Mouse (Mus musculus): ENCODE data around the gene Ankrd23.

Gene Ankrd23

GRCm38 (mm10) chr1:36563632-36564031 lies 26.9 kb upstream of the Ankrd23 start:
- no peak for ATAC-seq (ENCODE audit: low TSS enrichment)

- ATAC-seq (ENCODE audit: low TSS enrichment): no peak
Observed at GRCm38 (mm10) chr1:36563197-36563596, 26.5 kb upstream of the Ankrd23 start.

GRCm38 (mm10) chr1:36562388-36562787 lies 25.7 kb upstream of the Ankrd23 start:
- no peak for ATAC-seq (ENCODE audit: low TSS enrichment)

- ATAC-seq (ENCODE audit: low TSS enrichment): no peak
Observed at GRCm38 (mm10) chr1:36560903-36561302, 24.2 kb upstream of the Ankrd23 start.

GRCm38 (mm10) chr1:36559888-36560287 lies 23.2 kb upstream of the Ankrd23 start:
- ATAC-seq (ENCODE audit: low TSS enrichment): no peak

GRCm38 (mm10) chr1:36559256-36559655 lies 22.6 kb upstream of the Ankrd23 start:
- ATAC-seq (ENCODE audit: low TSS enrichment): no peak

DNA sequence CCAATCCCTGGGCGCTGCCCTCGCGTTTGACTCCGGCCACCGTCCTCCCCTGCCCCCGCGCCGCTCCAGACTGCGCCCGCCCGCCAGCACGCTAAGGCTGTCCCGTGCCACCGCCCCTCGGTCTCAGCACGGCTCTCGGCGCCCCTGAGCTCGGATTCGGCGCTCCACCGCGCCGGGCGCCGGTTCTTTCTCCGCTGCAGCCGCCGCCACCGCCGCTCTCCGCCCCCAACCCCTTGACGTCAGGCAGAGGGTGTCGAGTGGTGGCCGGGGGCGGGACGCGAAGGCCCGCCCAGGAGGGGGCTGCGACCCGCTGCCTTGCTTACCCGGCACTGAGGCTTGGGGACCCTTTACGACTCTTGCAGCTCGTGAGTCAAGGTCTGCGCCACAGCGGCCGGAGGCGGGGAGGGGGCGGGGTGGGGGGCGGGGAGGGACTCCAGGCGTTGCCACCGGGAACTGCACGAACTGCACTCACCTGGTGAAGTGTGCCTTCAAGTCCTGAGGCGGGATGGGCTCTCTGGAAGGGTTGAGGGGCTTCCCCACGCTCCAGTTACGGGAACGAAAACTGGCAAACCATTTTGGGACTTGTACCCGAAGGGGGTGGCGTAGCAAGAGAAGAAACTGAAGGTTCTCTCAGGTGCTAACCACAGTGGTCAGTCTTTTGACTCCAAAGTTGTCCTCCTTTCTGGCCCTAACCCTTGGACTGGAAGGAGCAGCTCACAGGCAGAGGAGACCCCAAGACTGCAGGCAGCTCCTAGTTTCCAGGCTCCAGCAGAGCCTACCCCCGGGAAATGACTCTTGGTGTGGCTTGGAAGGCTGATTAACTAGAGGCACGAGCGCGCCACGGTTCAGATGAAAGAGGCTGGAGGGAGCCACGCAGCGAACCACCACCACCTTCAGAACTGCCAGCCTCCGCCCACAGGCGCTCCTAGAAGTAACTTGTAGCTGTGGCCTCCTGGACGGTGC lies 21.6 kb upstream of the Ankrd23 start, which contains the start of gene Sema4c:
TSS of gene Sema4c (minus strand) at position 319 of the 963 bp plus-strand sequence.
- peak; percentile 41 for ATAC-seq (ENCODE audit: low TSS enrichment)

- peak; percentile 46 for ATAC-seq (ENCODE audit: low TSS enrichment)
Observed at GRCm38 (mm10) chr1:36557457-36558011, 20.9 kb upstream of the Ankrd23 start.

DNA sequence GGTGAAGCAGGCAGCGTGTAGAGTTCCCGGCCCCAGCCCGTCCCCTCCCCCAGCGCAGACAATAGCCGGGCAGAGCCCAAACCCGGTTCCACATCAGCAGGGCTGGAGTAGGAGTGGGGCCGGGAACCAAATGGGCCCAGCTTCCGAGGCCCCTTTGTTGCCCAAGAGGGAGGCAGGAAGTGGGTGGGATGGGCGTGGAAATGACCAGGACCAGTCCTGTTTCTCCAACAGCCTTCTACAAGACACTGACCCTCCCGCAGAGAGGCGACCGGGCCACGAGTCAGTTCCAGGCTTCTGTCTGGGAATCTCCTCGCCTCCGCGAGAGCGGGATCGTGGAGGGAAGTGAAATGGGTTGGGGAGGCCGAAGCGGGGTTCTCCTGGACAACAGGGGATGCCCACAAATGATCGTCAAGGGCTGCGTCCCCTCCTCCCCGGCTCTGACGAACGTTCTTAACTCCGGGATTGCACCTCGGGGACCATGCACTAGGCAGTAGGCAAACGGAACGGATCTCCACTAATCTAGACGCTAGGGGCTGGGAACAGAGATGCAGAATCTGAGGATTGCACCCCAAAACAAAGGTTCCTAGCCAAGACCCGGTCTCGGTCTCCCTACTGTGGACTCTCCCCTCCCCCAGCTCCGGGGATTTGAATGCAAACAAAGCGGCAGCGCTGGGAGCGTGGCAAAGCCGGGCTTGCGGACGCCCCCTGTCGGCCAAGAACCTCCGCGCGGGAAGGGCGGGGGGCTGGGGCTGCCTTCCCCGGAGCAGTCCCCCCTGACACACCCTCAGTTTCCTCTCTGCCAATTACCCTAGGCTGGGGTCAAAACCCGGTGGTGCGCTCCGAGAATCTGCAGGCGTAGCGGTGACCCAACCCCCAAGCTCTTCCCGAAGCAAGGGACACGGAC lies 20.1 kb upstream of the Ankrd23 start:
- peak; percentile 62 for ATAC-seq (ENCODE audit: low TSS enrichment)

DNA sequence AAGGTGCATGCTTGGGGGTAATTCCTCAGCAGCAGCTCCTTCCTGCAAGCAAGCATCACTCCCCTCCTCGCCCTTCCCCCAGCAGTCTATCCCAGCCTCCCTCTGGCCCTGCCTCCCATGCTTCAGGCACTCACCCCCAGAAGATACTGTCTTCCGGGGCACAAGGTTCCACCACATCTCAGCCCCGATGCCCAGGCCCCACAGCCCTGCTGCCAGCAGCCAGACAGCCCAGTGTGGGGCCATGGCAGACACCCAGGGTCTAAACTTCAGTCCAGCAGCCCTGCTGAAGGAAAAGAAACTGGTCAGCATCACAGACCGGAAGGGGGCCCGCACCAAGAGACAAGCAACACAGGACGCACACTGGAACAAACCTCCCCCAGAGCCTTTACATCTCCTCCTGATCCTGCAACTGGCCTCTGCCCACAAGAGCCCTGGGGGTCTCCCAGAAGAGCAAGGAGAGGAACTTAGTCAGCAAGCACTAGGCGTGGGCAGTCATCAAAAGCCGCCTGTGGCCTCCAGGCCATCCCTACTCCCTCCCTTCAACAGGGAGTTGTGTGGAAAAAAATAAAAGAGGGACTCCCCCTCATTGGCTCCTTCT lies 19.2 kb upstream of the Ankrd23 start:
- no peak for ATAC-seq (ENCODE audit: low TSS enrichment)

DNA sequence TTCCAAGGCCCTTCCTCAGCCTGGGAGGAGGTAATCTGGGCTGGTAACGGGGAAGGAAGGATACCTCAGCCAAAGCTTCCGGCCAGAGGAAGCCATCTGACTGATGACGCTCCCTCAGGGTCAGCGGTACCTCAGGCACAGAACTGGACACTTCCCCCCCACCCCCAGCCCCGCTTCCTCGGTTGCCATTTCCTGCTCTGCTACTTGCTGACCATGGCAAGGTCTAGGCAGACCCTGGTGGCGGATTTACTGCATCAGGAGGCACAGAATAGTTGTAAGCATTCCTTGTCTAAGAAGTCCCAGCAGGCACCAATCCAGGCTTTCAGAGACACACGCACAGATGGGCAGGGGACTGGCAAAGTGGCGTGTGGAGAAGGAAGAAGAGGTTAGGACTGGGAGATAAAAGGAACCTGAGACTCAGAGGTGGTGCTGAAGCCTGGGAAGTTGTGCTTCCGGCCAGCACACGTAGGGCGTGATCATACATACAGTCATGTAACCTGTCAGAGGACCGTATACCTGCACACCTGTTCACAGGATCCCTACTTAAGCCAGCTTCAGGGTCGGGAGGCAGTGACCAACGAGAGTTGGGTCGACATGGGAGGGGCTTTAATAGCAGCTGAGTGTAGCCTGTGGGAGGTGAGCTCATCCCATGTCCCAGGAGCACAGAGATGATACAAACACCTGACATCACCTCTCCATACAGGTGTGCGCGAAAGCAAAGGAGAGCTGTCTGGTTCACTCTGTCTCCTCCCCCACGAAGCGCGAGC lies 18.1 kb upstream of the Ankrd23 start:
- ATAC-seq (ENCODE audit: low TSS enrichment): no peak

- ATAC-seq (ENCODE audit: low TSS enrichment): no peak
Observed at GRCm38 (mm10) chr1:36552506-36552905, 15.8 kb upstream of the Ankrd23 start.

- ATAC-seq (ENCODE audit: low TSS enrichment): no peak
Observed at GRCm38 (mm10) chr1:36551904-36552303, 15.2 kb upstream of the Ankrd23 start.

DNA sequence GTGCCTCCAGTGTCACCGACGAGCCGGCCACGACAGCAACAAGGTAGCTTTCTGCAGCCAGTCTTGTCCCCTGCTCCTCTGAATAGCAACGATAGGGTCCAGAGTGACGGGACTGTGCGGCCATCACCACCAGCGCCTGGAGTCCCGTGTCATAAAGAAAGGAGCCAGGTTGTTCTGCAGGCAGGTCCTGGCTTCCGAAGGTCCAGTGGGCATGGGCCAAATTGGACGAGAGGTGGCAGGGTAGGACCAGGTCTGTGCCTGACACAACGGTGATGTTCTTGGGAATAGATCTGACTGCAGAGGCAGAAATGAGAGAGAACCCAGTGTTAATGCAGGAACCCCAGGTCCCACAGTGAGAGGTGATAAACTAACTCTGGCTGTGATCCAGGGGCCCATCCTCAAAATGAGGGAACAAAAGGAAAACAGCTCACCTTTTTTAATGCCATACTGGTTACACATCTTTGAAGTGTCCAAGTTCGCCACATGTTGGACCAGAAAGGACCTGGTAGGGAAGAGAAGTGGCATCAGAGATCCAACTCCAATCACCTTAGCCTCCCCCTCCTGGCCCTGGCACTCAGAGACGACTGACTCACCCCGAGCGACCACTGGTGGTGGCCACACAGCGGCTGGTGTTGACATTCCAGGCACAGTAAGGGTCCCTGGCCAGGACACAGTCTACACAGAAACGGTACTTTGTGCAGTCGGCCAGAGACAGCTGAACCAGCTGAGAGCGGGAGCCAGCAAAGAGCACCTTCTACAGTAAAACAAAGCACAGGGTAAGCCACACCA lies 13.6 kb upstream of the Ankrd23 start:
- ATAC-seq (ENCODE audit: low TSS enrichment): no peak

DNA sequence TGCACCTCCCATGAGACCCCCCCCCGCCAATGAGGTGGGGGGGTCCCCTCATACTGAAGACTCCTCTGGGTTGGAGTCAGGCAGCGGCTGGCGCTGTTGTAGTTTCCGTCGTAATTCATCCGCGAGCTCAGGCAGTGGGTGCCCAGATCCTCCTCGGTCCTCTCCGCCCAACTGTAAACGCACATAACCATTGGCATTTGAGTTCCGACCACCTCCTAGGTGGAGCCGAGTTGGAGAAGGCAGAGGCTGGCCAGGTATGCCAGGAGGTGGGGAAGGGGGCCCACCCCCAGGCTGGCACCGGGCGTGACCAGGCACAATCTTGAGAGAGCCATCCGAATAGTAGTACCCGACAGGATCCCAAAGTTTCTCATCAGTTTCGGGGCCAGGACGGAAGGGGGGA lies 12.8 kb upstream of the Ankrd23 start:
- ATAC-seq (ENCODE audit: low TSS enrichment): no peak

DNA sequence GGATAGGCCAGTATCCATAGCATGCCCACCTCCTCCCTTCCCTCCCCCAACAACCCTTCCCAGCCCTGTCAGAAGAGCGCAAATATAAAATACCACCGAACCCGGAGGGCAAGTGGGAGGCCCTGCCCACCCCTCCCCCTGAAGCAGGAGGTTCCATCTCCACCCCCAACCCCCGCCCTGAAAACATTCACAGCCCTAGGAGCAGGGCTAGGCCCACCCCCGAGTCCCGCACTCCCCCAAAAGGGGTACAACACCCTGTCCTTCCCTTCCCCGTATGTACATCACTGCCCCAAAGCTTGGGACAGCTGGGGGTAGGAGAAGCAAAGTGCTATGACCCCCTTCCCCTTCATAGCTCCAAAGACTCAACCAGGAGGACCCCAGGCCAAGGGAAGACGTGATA lies 12.1 kb upstream of the Ankrd23 start:
- ATAC-seq (ENCODE audit: low TSS enrichment): no peak

- ATAC-seq (ENCODE audit: low TSS enrichment): no peak
Observed at GRCm38 (mm10) chr1:36547981-36548598, 11.4 kb upstream of the Ankrd23 start.

DNA sequence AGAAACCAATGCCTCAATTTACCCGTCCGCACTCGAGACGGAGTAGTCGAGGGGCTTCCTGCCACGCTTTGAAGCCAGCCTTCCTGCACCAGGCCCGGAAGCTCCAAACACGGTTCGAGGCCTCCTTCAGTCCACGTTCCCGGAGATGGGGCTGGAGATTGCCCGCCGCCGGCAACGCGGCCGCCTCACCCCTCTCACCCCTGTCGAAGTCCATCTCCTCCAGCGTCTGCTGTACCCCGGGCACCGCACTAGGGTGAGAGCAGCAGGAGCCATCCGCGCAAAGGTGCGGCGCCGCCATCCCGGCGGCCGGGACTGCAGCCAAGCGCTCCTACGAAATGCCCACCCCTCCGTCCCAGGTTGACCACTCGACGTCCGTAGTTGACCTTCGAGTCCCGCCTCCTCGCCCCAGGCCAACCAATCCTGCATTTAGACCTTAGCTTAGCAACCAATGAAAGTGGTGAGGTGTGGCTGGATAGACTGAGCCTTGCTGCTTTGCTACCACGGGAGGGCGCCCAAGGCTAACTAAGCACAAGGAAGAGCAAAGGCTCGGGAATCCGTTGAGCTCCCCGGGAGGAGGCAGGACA lies 10.3 kb upstream of the Ankrd23 start, which contains the start of gene Ankrd39:
TSS of gene Ankrd39 (minus strand) at position 558 of the 584 bp plus-strand sequence.
- ATAC-seq (ENCODE audit: low TSS enrichment): peak; percentile 93

Measured in frontal cortex, adult (tissue).